Mouse (Mus musculus): Measurements from ENCODE around the gene Lypd1.

DNA sequence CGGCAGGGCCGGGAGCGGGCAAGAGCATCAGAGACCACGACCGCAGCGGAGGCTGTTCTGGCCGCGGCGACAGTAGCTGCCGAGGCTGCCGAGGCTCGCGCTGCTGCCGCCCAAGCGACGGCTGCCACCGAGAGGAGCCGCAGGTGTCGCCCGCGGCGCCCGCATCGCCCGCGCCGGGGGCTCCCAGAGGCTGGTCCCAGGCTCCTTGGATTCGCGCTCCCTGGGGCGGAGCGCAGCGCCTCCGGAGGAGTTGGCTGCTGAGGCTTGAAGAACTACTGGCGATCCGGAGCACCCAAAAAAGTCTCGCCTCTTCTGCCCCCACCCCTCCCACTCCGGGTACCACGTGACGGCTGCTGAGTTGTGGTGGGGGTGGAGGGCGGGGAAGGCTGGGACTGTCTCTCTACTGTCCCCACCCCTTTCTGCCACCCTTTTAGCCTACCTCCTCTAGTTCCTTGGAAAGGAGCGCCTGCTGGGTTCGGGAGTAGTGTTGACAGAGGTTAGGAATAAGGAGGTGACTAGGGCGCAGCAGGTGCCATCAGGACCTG, 928 bp downstream of the Lypd1 start:
- TF ChIP-seq CTCF (IDR thresholded peaks at IDR 0.05; ENCODE audit: extremely low read depth, insufficient read length, insufficient replicate concordance, low read depth, low read length): no peak
- no peak for TF ChIP-seq POLR2A (IDR thresholded peaks at IDR 0.05; ENCODE audit: low read depth, low read length)
